ENCODE assay signal across 26 mouse cellular contexts in the genomic region with DNA sequence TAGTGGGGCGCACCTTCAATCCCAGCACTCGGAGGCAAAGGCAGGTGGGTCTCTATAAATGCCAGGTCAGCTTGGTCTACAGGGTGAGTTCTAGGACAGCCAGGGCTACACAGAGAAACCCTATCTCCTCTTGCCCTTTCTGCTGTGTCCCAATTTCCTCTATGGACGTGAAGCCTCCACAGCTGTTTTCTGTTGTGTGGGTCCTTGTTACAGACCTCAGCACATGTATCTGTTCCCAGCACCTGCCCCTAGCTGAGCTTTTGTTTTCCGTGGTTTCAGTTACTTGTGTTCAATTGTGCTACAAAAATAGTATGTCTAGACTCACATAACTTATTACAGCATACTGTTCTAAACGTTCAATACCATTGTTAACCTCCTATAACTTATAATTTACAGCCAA. TPM values are rescaled to one million over a fixed set of nuclear protein-coding genes. Genes with fewer than 3 reads are reported as not detected.
"Had no signal": no experiment of that assay in that cellular context is flagged by ENCODE, and none has a peak within 500 bp of the region (broad histone marks: within the 10 kb centered on the region; RNA-seq: fewer than 3 reads in every experiment).

No protein-coding gene starts in this region.

- H3K4me2 ChIP-seq: embryonic facial prominence, embryonic 12.5 days; embryonic facial prominence, embryonic 13.5 days; embryonic facial prominence, embryonic 15.5 days; forebrain, embryonic 12.5 days; forebrain, embryonic 13.5 days; forebrain, embryonic 15.5 days had no signal

- H3K27me3 ChIP-seq: embryonic facial prominence, embryonic 12.5 days; embryonic facial prominence, embryonic 13.5 days; embryonic facial prominence, embryonic 15.5 days; forebrain, embryonic 12.5 days; forebrain, embryonic 13.5 days; forebrain, embryonic 15.5 days had no signal

- DNase-seq: cerebellum, adult 8-10 months; cerebellum, adult 9-10 months; cerebellum, adult 9-11 months; cerebellum, postnatal 10 days; cerebellum, postnatal 14 days; cerebellum, postnatal 25 days; cerebellum, postnatal 36 days; embryo, embryonic 11 days; forebrain, postnatal 0 days; gastrocnemius, adult 2 months; gastrocnemius, postnatal 10 days; gastrocnemius, postnatal 14 days; gastrocnemius, postnatal 25 days; gastrocnemius, postnatal 36 days; heart, adult 11 months; heart, adult 18-20 months; heart, adult 2 months had no signal

- H3K4me3 ChIP-seq: embryonic facial prominence, embryonic 10.5 days; embryonic facial prominence, embryonic 12.5 days; embryonic facial prominence, embryonic 13.5 days; embryonic facial prominence, embryonic 15.5 days; erythroblast, embryonic 14.5 days; forebrain, embryonic 10.5 days; forebrain, embryonic 12.5 days; forebrain, embryonic 13.5 days; forebrain, embryonic 15.5 days; gastrocnemius, adult 2 months; heart, adult 2 months had no signal

RNA-seq across cellular contexts. Expression of a gene that starts 21.4 kb away (rescaled TPM):
- polyA plus RNA-seq: erythroblast, embryonic 14.5 days had no signal

RNA-seq across cellular contexts. Expression of a gene that starts 46.9 kb away (rescaled TPM):
- polyA plus RNA-seq: erythroblast, embryonic 14.5 days had no signal
